Mouse (Mus musculus) cerebellum, adult 2 months (tissue): ENCODE data around the gene Hat1.

ENCODE experiments used
- CTCF ChIP-seq: fragments of 200-500 bp; IDR thresholded peaks from 2 replicates; pipeline ENCODE4 v1.5.1; 2011; ENCODE audit warnings: low read depth, mild to moderate bottlenecking, control low read depth, low read length, moderate library complexity, borderline replicate concordance; ENCODE audit not compliant: insufficient read depth
- POLR2A ChIP-seq: fragments of 200-500 bp; IDR thresholded peaks from 2 replicates; pipeline ENCODE4 v1.6.1; 2011; ENCODE audit warnings: low read length, control low read depth, borderline replicate concordance; ENCODE audit not compliant: insufficient read depth

DNA sequence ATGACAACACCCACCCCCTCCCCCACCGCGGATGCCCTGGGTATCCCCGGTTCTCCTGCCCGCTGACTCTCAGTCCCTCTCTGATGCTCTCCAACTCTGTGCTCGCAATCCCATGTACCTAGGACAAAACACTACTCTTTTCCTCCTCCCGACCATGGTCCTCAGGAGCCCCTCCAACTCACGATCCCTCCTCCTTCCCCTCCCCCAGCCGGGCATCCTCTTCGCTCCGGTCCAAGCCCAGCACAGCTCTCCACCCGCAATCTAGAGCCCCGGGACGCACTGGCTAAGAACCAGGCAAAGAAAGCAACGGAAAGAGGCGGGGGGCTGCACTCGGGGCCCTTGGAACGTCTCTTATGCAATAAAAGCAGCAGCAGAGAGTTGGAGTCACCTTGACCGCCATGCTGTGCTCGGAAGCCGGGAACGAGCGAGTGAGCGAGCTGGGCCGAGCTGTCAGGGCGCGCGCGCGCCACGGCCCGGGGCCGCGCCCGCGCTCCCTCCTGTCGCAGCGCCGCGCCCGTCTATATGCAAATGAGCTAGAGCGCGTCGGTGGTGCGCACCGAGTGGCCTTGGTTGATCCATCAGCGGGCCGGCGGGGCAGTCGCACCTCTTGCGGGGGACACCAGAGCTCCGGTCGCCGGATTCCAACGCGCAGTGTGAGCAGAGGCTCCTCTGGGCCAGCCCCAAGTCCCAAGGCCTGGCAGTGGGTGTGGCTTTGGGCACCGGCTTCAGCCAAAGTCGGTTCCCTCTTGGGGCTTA lies 21.5 kb upstream of the Hat1 start, which contains the start of gene Slc25a12:
- TF ChIP-seq POLR2A (peak; percentile 74), CTCF (no peak)
